Mouse (Mus musculus) MEL (cell line): Measurements from ENCODE around the gene Vmn1r205. TPM values are rescaled to one million over a fixed set of nuclear protein-coding genes. Genes with fewer than 3 reads are reported as not detected.
"Not testable (repeated sequence)": the region's sequence is repeated elsewhere in the genome, so short reads cannot be mapped to it uniquely, and the experiment has no call there.

Experiments
- DNase-seq: peaks from one replicate; pipeline ENCODE4 v3.0.0; 2011; ENCODE audit warnings: low read depth, low spot score
- H3K27ac ChIP-seq: 2 replicates; pipeline ENCODE4 v1.5.1; 2012; ENCODE audit warnings: low read depth, mild to moderate bottlenecking, control low read depth, low read length, moderate library complexity; ENCODE audit not compliant: control insufficient read depth
- H3K27me3 ChIP-seq, 2 experiments: fragments of 150-350 bp in 1 of 2; sonication (generic) in 1 of 2; 2 replicates each; pipeline ENCODE4 v1.6.1; 2012; ENCODE audit warnings: low read length in 2 of 2, mild to moderate bottlenecking in 2 of 2, improper control_type of control experiment in 1 of 2, moderate library complexity in 1 of 2; ENCODE audit not compliant: insufficient read depth in 2 of 2, control insufficient read depth in 1 of 2
- H3K36me3 ChIP-seq, 2 experiments: 2 replicates each; pipeline ENCODE4 v1.6.1; 2012 to 2014; ENCODE audit warnings: low read length in 2 of 2, improper control_type of control experiment in 1 of 2, inconsistent platforms in 1 of 2, mild to moderate bottlenecking in 1 of 2; ENCODE audit not compliant: insufficient read depth in 2 of 2, control insufficient read depth in 1 of 2
- H3K4me1 ChIP-seq, 2 experiments: fragments of 150-350 bp in 1 of 2; sonication (generic) in 1 of 2; 2 replicates each; pipeline ENCODE4 v1.6.1; 2012; ENCODE audit warnings: low read length in 2 of 2, improper control_type of control experiment in 1 of 2, mild to moderate bottlenecking in 1 of 2; ENCODE audit not compliant: insufficient read depth in 2 of 2, control insufficient read depth in 1 of 2
- H3K4me3 ChIP-seq, 2 experiments: fragments of 150-350 bp in 1 of 2; sonication (generic) in 1 of 2; 2 replicates each; pipeline ENCODE4 v1.5.1; 2012; ENCODE audit warnings: low read depth in 2 of 2, low read length in 2 of 2, mild to moderate bottlenecking in 2 of 2, moderate library complexity in 2 of 2, control low read depth in 1 of 2, improper control_type of control experiment in 1 of 2; ENCODE audit not compliant: control insufficient read depth in 1 of 2, insufficient read depth in 1 of 2
- H3K79me2 ChIP-seq: 2 replicates; pipeline ENCODE4 v1.6.1; 2012; ENCODE audit warnings: mild to moderate bottlenecking, low read length, moderate library complexity; ENCODE audit not compliant: control insufficient read depth, poor library complexity, insufficient read depth
- H3K9ac ChIP-seq: 2 replicates; pipeline ENCODE4 v1.6.1; 2012; ENCODE audit warnings: low read depth, mild to moderate bottlenecking, control low read depth, low read length, moderate library complexity; ENCODE audit not compliant: control insufficient read depth, poor library complexity, severe bottlenecking
- H3K9me3 ChIP-seq: fragments of 150-350 bp; sonication (generic); replicated peaks from 2 replicates; pipeline ENCODE4 v1.6.1; 2012; ENCODE audit warnings: mild to moderate bottlenecking, low read length, improper control_type of control experiment, moderate library complexity; ENCODE audit not compliant: insufficient read depth
- BHLHE40 ChIP-seq: IDR thresholded peaks from 2 replicates; pipeline ENCODE4 v1.6.1; 2012; ENCODE audit warnings: low read depth, mild to moderate bottlenecking, inconsistent platforms, low read length, improper control_type of control experiment, borderline replicate concordance
- CHD1 ChIP-seq: IDR thresholded peaks from 2 replicates; pipeline ENCODE4 v1.6.1; 2012; ENCODE audit warnings: low read depth, mild to moderate bottlenecking, inconsistent platforms, low read length, improper control_type of control experiment
- E2F4 ChIP-seq: IDR thresholded peaks from 2 replicates; pipeline ENCODE4 v1.6.1; 2011; ENCODE audit warnings: low read depth, low read length, improper control_type of control experiment, borderline replicate concordance
- GATA1 ChIP-seq: IDR thresholded peaks from 2 replicates; pipeline ENCODE4 v1.6.1; 2011; ENCODE audit warnings: low read depth, low read length, improper control_type of control experiment
- HCFC1 ChIP-seq: IDR thresholded peaks from 2 replicates; pipeline ENCODE4 v1.6.1; 2012; ENCODE audit warnings: low read depth, mild to moderate bottlenecking, inconsistent platforms, low read length, improper control_type of control experiment, moderate library complexity
- KAT2A ChIP-seq: conservative IDR thresholded peaks from 2 replicates; pipeline ENCODE4 v1.6.1; 2012; ENCODE audit warnings: low read depth, low read length, improper control_type of control experiment, inconsistent platforms
- MAX ChIP-seq: IDR thresholded peaks from 2 replicates; pipeline ENCODE4 v1.6.1; 2011; ENCODE audit warnings: low read length, improper control_type of control experiment
- MAZ ChIP-seq: IDR thresholded peaks from 2 replicates; pipeline ENCODE4 v1.6.1; 2012; ENCODE audit warnings: low read depth, mild to moderate bottlenecking, inconsistent platforms, low read length, improper control_type of control experiment
- MXI1 ChIP-seq: IDR thresholded peaks from 2 replicates; pipeline ENCODE4 v1.6.1; 2011; ENCODE audit warnings: mild to moderate bottlenecking, low read depth, low read length, improper control_type of control experiment
- MYC ChIP-seq: IDR thresholded peaks from 2 replicates; pipeline ENCODE4 v1.6.1; 2011; ENCODE audit warnings: low read depth, mild to moderate bottlenecking, low read length, improper control_type of control experiment, moderate library complexity
- POLR2A ChIP-seq, 2 experiments: IDR thresholded peaks; 2 replicates each; pipeline ENCODE4 v1.6.1; 2011 to 2012; ENCODE audit warnings: low read length in 2 of 2, mild to moderate bottlenecking in 2 of 2, control low read depth in 1 of 2, improper control_type of control experiment in 1 of 2, low read depth in 1 of 2, moderate library complexity in 1 of 2; ENCODE audit not compliant: control insufficient read depth in 1 of 2, insufficient read depth in 1 of 2, poor library complexity in 1 of 2
- POLR2AphosphoS2 ChIP-seq: IDR thresholded peaks from 2 replicates; pipeline ENCODE4 v1.6.1; 2011; ENCODE audit warnings: low read length, improper control_type of control experiment
- RCOR1 ChIP-seq: IDR thresholded peaks from 2 replicates; pipeline ENCODE4 v1.6.1; 2012; ENCODE audit warnings: low read depth, mild to moderate bottlenecking, inconsistent platforms, low read length, improper control_type of control experiment
- SIN3A ChIP-seq: IDR thresholded peaks from 2 replicates; pipeline ENCODE4 v1.6.1; 2012; ENCODE audit warnings: low read length, improper control_type of control experiment, inconsistent platforms
- TBP ChIP-seq: IDR thresholded peaks from 2 replicates; pipeline ENCODE4 v1.8.0; 2011; ENCODE audit warnings: low read depth, low read length, improper control_type of control experiment
- UBTF ChIP-seq: IDR thresholded peaks from 2 replicates; pipeline ENCODE4 v1.6.1; 2012; ENCODE audit warnings: low read depth, mild to moderate bottlenecking, inconsistent platforms, low read length, improper control_type of control experiment, moderate library complexity, borderline replicate concordance; ENCODE audit not compliant: insufficient read depth
- ZKSCAN1 ChIP-seq: IDR thresholded peaks from 2 replicates; pipeline ENCODE4 v1.6.1; 2012; ENCODE audit warnings: low read depth, mild to moderate bottlenecking, inconsistent platforms, low read length, improper control_type of control experiment, moderate library complexity
- ZMIZ1 ChIP-seq: IDR thresholded peaks from 2 replicates; pipeline ENCODE4 v1.6.1; 2012; ENCODE audit warnings: low read depth, mild to moderate bottlenecking, inconsistent platforms, low read length, improper control_type of control experiment, moderate library complexity
- ZNF384 ChIP-seq: IDR thresholded peaks from 2 replicates; pipeline ENCODE4 v1.6.1; 2012; ENCODE audit warnings: low read depth, mild to moderate bottlenecking, inconsistent platforms, low read length, improper control_type of control experiment
- polyA plus RNA-seq, 2 experiments: library from polyadenylated mRNA; stranded (reverse) in 1 of 2; unstranded in 1 of 2; fragments of >175 nt in 1 of 2; fragments of >200 nt in 1 of 2; gene quantifications; 2 replicates each; pipeline versions ENCODE4 v1.2.1 to v1.2.4; 2012; ENCODE audit warnings: low replicate concordance in 2 of 2, low read depth in 1 of 2; ENCODE audit not compliant: insufficient read length in 2 of 2, insufficient read depth in 1 of 2, missing spikeins in 1 of 2
- total RNA-seq: library from RNA; depleted of rRNA; stranded (reverse); fragments of 300-350 nt; gene quantifications from 2 replicates; pipeline ENCODE4 v1.2.3, GENCODE M21; 2012; rRNA removed

The Vmn1r205 gene
- total RNA-seq (not detected in 2 replicates), polyA plus RNA-seq (not detected)

DNA sequence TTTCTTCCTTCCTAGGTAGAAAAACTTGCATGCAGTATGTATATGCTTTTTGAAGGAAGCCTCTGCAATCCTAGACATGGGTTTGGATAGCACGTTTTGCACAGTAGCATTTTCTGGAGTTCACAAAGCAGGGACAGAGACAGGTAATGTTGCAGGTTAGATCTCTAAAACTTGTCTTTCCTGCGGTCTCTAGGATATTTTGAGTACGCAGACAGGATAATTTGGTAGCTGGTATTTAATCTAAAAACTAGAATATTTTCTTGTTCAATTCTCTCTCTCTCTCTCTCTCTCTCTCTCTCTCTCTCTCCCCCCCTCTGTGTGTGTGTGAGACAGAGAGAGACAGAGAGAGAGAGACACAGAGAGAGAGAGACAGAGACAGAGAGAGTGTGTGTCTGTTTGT is at the start of gene Vmn1r205:
Gene Vmn1r205, minus strand, starts transcription at position 101 of the 400 bp plus-strand sequence.
- no peaks in the 10 kb centered on the region for H3K79me2 ChIP-seq
- TF ChIP-seq RCOR1 (no peak), E2F4 (no peak), BHLHE40 (no peak), MAZ (no peak), HCFC1 (no peak), MYC (no peak), MXI1 (no peak), MAX (no peak), ZMIZ1 (no peak), CHD1 (no peak), POLR2A (IDR thresholded peaks at IDR 0.05; ENCODE audit: control insufficient read depth in 1 of 2, insufficient read depth in 1 of 2, low read depth in 1 of 2, low read length in 2 of 2, poor library complexity in 1 of 2) (no peak), ZKSCAN1 (no peak), GATA1 (no peak), TBP (no peak), ZNF384 (no peak), KAT2A (no peak), POLR2AphosphoS2 (no peak), UBTF (no peak), SIN3A (no peak)
- no peaks in the 10 kb centered on the region for H3K27me3 ChIP-seq
- no peaks in the 10 kb centered on the region for H3K4me1 ChIP-seq
- no peak within 1 kb of the TSS for H3K4me3 ChIP-seq
- no peak within 1 kb of the TSS for H3K9ac ChIP-seq
- DNase-seq, result no peak
- H3K27ac ChIP-seq, result no peak within 1 kb of the TSS
- H3K9me3 ChIP-seq, result no peaks in the 10 kb centered on the region
- H3K36me3 ChIP-seq, result no peaks in the 10 kb centered on the region

DNA sequence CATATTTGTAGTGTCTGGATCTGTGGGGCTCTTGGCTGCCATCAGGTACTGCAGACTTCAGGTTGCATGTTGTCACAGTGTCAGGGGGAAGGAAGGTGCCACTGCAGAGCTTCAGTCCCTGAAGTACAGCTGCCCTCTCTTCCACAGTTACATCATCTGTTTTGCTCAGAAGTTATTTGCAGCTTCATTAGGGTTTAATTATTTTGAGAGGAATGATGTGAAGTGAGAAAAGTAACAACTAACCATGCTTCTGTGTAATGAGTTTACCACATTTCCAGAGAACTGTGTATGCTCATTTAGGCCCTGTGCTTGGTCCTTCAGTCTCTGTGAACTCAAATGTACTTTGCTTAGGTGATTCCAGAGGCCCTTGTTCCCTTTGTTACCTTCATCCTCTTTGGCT is 31.4 kb upstream of the Vmn1r205 start, which contains the start of gene Vmn1r206:
Gene Vmn1r206, minus strand, starts transcription at position 101 of the 400 bp plus-strand sequence.
- H3K4me3 ChIP-seq, H3K36me3 ChIP-seq, H3K27ac ChIP-seq, H3K27me3 ChIP-seq, H3K4me1 ChIP-seq, H3K79me2 ChIP-seq, DNase-seq, H3K9ac ChIP-seq, H3K9me3 ChIP-seq: not testable (repeated sequence)

DNA sequence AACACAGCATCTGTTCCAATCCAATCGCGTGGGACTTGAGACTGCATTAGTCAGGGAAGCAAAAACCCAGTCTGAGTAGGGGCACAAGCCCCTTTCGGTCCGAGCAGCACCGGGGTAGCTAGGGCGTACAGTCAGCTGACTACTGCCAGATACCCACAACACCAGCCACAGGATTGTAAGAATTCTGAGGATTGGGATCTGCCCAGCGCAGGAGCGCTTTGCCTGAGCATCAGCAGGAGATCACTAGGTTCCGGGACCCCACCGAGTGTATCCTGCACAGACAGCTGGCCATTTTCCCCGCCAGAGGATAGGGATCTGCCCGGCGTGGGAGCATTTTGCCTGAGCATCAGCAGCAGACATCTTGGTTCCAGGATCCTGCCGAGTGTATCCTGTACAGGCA is 9.5 kb downstream of the Vmn1r205 start:
- not testable (repeated sequence) for H3K4me3 ChIP-seq, H3K79me2 ChIP-seq, H3K27ac ChIP-seq, DNase-seq, H3K27me3 ChIP-seq, H3K4me1 ChIP-seq, H3K36me3 ChIP-seq, H3K9me3 ChIP-seq, H3K9ac ChIP-seq

DNA sequence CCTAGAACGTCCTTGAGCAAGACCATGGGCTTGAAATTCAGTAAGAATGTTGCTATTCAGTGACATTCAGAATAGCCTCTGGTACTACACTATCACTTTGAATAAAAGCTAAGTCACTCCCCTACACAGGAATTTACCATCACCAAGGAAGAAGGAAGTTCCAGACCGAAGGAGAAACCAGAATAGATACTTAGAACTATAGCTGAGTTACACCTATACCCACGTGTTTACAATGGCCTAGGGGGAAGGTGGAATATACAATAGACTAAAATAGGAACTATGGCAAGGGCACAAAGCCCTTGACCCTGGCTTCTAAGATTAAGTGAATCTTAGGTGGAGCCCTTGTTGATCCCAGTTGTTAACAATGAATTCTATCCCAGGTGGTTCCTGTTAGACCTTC is 17.9 kb downstream of the Vmn1r205 start:
- not testable (repeated sequence) for H3K9me3 ChIP-seq, H3K27me3 ChIP-seq, H3K79me2 ChIP-seq, H3K4me1 ChIP-seq, H3K36me3 ChIP-seq, H3K27ac ChIP-seq, H3K9ac ChIP-seq, DNase-seq, H3K4me3 ChIP-seq

DNA sequence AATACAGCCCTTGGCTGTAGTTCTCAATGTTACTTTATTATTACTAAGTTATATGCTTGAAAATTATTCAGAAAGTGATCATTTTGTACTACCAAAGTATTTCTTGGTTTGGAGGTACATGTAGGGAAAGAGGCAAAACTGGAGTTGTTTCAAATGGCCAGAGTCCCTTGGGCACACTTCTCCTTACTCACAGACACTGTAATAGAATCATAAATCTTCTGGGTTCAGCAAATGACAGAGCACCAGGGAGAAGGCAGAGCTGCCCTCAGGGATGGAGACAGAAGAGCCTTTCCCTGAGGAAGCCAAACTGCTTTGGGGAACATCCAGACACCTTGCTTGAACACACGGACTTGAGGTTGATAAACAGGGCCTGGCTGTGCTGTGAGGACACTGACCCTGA is 39.9 kb downstream of the Vmn1r205 start, which contains the start of gene Vmn1r204:
Gene Vmn1r204, plus strand, starts transcription at position 301 of the 400 bp plus-strand sequence.
- DNase-seq, H3K27me3 ChIP-seq, H3K9ac ChIP-seq, H3K79me2 ChIP-seq, H3K9me3 ChIP-seq, H3K27ac ChIP-seq, H3K4me1 ChIP-seq, H3K36me3 ChIP-seq, H3K4me3 ChIP-seq: not testable (repeated sequence)
